Mouse (Mus musculus): Measurements from ENCODE around the gene Ralbp1.

- TF ChIP-seq CTCF (IDR thresholded peaks at IDR 0.05): no peak
- no peak for TF ChIP-seq EP300 (IDR thresholded peaks at IDR 0.05)
These were observed 41.5 kb upstream of the Ralbp1 start for GRCm38 (mm10) chr17:65927077-65927476.
